Mouse (Mus musculus): ENCODE results near the gene Gm13277. TPM values are rescaled to one million over a fixed set of nuclear protein-coding genes. Genes with fewer than 3 reads are reported as not detected.
"Not testable (repeated sequence)": the region's sequence is repeated elsewhere in the genome, so short reads cannot be mapped to it uniquely, and the experiment has no call there.

Gm13277 gene
- polyA plus RNA-seq, 1 experiment = not detected

DNA sequence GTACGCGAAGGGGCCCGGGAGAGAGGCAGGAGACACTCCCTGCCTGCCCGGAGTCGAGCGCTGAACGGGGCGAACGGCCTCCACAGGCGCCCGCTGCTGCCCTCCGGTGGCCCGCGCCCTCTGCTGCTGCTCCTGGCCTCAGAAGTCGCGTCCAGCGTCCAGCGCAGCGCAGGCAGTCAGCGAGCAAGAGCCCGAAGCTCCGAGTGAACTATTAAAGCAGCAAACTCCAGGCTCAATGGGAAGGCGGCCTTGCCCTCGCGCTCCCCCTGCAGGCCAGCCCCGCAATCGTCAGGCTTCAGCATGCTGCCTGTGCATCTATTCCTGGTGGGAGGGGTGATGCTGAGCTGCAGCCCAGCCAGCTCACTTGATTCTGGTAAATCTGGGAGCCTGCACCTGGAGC lies 3.0 kb upstream of the Gm13277 start, which contains the start of gene Gm13276:
TSS of gene Gm13276 (plus strand) at position 301 of the 400 bp plus-strand sequence.
- DNase-seq (ENCODE audit: low read depth) = not testable (repeated sequence)

- DNase-seq (ENCODE audit: low read depth) = not testable (repeated sequence)
These were observed 2.8 kb downstream of the Gm13277 start, which contains the start of gene Gm13278 for GRCm38 (mm10) chr4:88791250-88791649. Gene Gm13278, plus strand, starts transcription at chr4:88791550.

DNA sequence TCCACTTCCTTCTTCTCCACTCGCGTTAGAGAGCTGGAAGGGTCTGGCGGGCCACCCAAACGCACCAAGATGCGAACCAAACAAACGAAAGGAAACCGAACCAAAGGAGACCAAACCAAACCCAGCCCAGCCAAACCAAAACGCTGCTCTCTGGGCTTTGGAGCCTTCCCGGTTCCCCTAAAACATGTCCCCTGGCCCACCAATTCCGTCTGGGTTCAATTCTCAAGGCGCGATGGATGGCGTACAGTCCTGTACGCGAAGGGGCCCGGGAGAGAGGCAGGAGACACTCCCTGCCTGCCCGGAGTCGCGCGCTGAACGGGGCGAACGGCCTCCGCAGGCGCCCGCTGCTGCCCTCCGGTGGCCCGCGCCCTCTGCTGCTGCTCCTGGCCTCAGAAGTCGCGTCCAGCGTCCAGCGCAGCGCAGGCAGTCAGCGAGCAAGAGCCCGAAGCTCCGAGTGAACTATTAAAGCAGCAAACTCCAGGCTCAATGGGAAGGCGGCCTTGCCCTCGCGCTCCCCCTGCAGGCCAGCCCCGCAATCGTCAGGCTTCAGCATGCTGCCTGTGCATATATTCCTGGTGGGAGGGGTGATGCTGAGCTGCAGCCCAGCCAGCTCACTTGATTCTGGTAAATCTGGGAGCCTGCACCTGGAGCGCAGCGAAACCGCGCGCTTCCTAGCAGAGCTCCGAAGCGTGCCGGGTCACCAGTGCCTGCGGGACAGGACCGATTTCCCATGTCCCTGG lies 5.7 kb downstream of the Gm13277 start, which contains the start of gene Gm13275:
TSS of gene Gm13275 (plus strand) at position 552 of the 740 bp plus-strand sequence.
- not testable (repeated sequence) for DNase-seq (ENCODE audit: low read depth)

DNA sequence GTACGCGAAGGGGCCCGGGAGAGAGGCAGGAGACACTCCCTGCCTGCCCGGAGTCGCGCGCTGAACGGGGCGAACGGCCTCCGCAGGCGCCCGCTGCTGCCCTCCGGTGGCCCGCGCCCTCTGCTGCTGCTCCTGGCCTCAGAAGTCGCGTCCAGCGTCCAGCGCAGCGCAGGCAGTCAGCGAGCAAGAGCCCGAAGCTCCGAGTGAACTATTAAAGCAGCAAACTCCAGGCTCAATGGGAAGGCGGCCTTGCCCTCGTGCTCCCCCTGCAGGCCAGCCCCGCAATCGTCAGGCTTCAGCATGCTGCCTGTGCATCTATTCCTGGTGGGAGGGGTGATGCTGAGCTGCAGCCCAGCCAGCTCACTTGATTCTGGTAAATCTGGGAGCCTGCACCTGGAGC lies 8.7 kb downstream of the Gm13277 start, which contains the start of gene Gm13279:
TSS of gene Gm13279 (plus strand) at position 301 of the 400 bp plus-strand sequence.
- DNase-seq (ENCODE audit: low read depth) = not testable (repeated sequence)

DNA sequence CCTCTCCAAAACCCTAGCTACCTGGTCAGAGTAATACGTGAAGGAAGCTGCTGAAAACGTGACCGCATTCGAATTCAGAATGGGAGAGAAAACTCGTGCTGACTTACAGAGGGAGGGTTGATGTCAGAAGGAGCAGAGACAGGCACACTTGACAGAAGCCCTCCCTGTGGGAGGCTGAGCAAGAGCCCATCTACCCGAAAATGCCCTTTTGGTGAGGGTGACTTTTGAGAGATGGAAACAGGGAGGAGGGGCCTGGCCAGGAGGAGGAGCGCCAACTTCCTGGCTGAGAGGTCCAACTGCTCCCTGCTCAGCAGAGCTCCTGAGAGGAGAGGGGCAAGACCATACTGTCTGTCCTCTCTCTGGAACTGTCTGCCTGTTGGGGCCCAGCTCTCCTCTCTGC lies 10.9 kb downstream of the Gm13277 start, which contains the start of gene Gm13285:
TSS of gene Gm13285 (plus strand) at position 301 of the 400 bp plus-strand sequence.
- DNase-seq (ENCODE audit: low read depth) = not testable (repeated sequence)

DNA sequence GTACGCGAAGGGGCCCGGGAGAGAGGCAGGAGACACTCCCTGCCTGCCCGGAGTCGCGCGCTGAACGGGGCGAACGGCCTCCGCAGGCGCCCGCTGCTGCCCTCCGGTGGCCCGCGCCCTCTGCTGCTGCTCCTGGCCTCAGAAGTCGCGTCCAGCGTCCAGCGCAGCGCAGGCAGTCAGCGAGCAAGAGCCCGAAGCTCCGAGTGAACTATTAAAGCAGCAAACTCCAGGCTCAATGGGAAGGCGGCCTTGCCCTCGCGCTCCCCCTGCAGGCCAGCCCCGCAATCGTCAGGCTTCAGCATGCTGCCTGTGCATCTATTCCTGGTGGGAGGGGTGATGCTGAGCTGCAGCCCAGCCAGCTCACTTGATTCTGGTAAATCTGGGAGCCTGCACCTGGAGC lies 14.5 kb downstream of the Gm13277 start, which contains the start of gene Gm13287:
TSS of gene Gm13287 (plus strand) at position 301 of the 400 bp plus-strand sequence.
- not testable (repeated sequence) for DNase-seq (ENCODE audit: low read depth)

- not testable (repeated sequence) for DNase-seq (ENCODE audit: low read depth)
These were observed 16.8 kb downstream of the Gm13277 start, which contains the start of gene Gm13288 for GRCm38 (mm10) chr4:88805231-88805630. Gene Gm13288, plus strand, starts transcription at chr4:88805531.

DNA sequence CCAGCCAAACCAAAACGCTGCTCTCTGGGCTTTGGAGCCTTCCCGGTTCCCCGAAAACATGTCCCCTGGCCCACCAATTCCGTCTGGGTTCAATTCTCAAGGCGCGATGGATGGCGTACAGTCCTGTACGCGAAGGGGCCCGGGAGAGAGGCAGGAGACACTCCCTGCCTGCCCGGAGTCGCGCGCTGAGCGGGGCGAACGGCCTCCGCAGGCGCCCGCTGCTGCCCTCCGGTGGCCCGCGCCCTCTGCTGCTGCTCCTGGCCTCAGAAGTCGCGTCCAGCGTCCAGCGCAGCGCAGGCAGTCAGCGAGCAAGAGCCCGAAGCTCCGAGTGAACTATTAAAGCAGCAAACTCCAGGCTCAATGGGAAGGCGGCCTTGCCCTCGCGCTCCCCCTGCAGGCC lies 17.3 kb downstream of the Gm13277 start:
- DNase-seq (ENCODE audit: low read depth) = not testable (repeated sequence)

DNA sequence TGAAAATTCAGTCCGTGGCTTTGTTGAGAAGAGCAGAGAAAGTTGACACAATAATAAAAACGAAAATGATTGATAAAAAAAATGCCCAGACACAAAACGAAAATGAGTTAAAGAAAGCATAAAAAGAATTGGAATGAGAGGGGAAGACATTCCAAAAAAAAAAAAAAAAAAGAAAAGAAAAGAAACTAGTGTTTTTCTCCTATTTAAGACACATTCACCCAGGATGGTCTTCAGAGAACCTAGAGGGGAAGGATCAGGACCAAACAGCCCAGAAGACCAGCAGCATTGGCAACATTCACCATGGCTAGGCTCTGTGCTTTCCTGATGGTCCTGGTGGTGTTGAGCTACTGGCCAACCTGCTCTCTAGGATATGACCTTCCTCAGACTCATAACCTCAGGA lies 27.5 kb downstream of the Gm13277 start, which contains the start of gene Ifna7:
TSS of gene Ifna7 (plus strand) at position 301 of the 400 bp plus-strand sequence.
- no peak for DNase-seq (ENCODE audit: low read depth)

GRCm38 (mm10) chr4:88819659-88820058 lies 31.2 kb downstream of the Gm13277 start, which contains the start of gene Ifna11:
Gene Ifna11, plus strand, starts transcription at chr4:88819959.
- no peak for DNase-seq (ENCODE audit: low read depth)

- DNase-seq (ENCODE audit: low read depth) = no peak
These were observed 34.6 kb downstream of the Gm13277 start for GRCm38 (mm10) chr4:88822995-88823394.

- DNase-seq (ENCODE audit: low read depth) = not testable (repeated sequence)
These were observed 38.7 kb downstream of the Gm13277 start, which contains the start of gene Ifna6 for GRCm38 (mm10) chr4:88827116-88827515. Gene Ifna6, plus strand, starts transcription at chr4:88827416.

GRCm38 (mm10) chr4:88830523-88830922 lies 42.1 kb downstream of the Gm13277 start:
- no peak for DNase-seq (ENCODE audit: low read depth)

DNA sequence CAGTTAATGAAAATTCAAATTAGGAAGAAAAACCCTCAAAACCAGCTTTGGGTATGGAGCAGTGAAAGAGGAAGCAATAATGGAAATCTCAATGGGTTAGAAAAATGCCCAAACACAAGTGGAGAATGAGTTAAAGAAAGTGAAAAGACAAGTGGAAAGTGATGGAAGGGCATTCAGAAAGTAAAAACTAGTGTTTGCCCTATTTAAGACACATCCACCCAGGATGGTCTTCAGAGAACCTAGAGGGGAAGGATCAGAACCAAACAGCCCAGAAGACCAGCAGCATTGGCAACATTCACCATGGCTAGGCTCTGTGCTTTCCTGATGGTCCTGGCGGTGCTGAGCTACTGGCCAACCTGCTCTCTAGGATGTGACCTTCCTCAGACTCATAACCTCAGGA lies 46.8 kb downstream of the Gm13277 start, which contains the start of gene Ifna5:
TSS of gene Ifna5 (plus strand) at position 301 of the 400 bp plus-strand sequence.
- not testable (repeated sequence) for DNase-seq (ENCODE audit: low read depth)

Other genes with a start within 250 kb of the Gm13277 start
- not detected in 2 replicates for gene Ifna15, start 230.4 kb upstream of the Gm13277 start, polyA plus RNA-seq (2012; rRNA removed)
- gene Ifna14, start 216.8 kb upstream of the Gm13277 start, polyA plus RNA-seq (2012; rRNA removed) = not detected in 2 replicates
- gene Ifna9, start 196.2 kb upstream of the Gm13277 start, polyA plus RNA-seq (2012; rRNA removed) = not detected in 2 replicates
- gene Ifna12, start 185.3 kb upstream of the Gm13277 start, polyA plus RNA-seq (2012; rRNA removed) = not detected in 2 replicates
- gene C87499, start 154.2 kb upstream of the Gm13277 start, polyA plus RNA-seq (2012; rRNA removed) = not detected in 2 replicates
- gene Ifna13, start 144.2 kb upstream of the Gm13277 start, polyA plus RNA-seq (2012; rRNA removed) = not detected in 2 replicates
- gene Ifna16, start 111.7 kb upstream of the Gm13277 start, polyA plus RNA-seq (2012; rRNA removed) = not detected in 2 replicates
- gene Ifna2, start 104.7 kb upstream of the Gm13277 start, polyA plus RNA-seq (2012; rRNA removed) = not detected in 2 replicates
- not detected in 2 replicates for gene Ifnab, start 97.3 kb upstream of the Gm13277 start, polyA plus RNA-seq (2012; rRNA removed)
- gene Gm26566, start 66.8 kb upstream of the Gm13277 start, polyA plus RNA-seq (2012; rRNA removed) = 0.84 and 0.86 TPM in 2 replicates
- gene Klhl9, start 66.2 kb upstream of the Gm13277 start, polyA plus RNA-seq (2012; rRNA removed) = 14.9 and 20.2 TPM in 2 replicates
- gene Gm13271, start 33.8 kb upstream of the Gm13277 start, polyA plus RNA-seq (2012; rRNA removed) = 0.35 TPM in 1 of 2 replicates, not detected in the other
- not detected in 2 replicates for gene Gm13283, start 28.5 kb upstream of the Gm13277 start, polyA plus RNA-seq (2012; rRNA removed)
- gene Gm13290, start 14.8 kb upstream of the Gm13277 start, polyA plus RNA-seq (2012; rRNA removed) = not detected in 2 replicates
- gene Gm13289, start 11.7 kb upstream of the Gm13277 start, polyA plus RNA-seq (2012; rRNA removed) = not detected in 2 replicates
- not detected in 2 replicates for gene Gm13272, start 8.8 kb upstream of the Gm13277 start, polyA plus RNA-seq (2012; rRNA removed)
- gene Ifnz, start 6.5 kb upstream of the Gm13277 start, polyA plus RNA-seq (2012; rRNA removed) = 0.07 TPM in 1 of 2 replicates, not detected in the other
- not detected in 2 replicates for gene Gm13276, start 2.9 kb upstream of the Gm13277 start, polyA plus RNA-seq (2012; rRNA removed)
- gene Gm13278, start 2.9 kb downstream of the Gm13277 start, polyA plus RNA-seq (2012; rRNA removed) = not detected in 2 replicates
- not detected in 2 replicates for gene Gm13275, start 5.9 kb downstream of the Gm13277 start, polyA plus RNA-seq (2012; rRNA removed)
- not detected in 2 replicates for gene Gm13279, start 8.8 kb downstream of the Gm13277 start, polyA plus RNA-seq (2012; rRNA removed)
- gene Gm13285, start 11.0 kb downstream of the Gm13277 start, polyA plus RNA-seq (2012; rRNA removed) = not detected in 2 replicates
- gene Gm13287, start 14.6 kb downstream of the Gm13277 start, polyA plus RNA-seq (2012; rRNA removed) = not detected in 2 replicates
- gene Gm13288, start 16.9 kb downstream of the Gm13277 start, polyA plus RNA-seq (2012; rRNA removed) = not detected in 2 replicates
- gene Ifna7, start 27.6 kb downstream of the Gm13277 start, polyA plus RNA-seq (2012; rRNA removed) = not detected in 2 replicates
- gene Ifna11, start 31.3 kb downstream of the Gm13277 start, polyA plus RNA-seq (2012; rRNA removed) = not detected in 2 replicates
- gene Ifna6, start 38.8 kb downstream of the Gm13277 start, polyA plus RNA-seq (2012; rRNA removed) = not detected in 2 replicates
- gene Ifna5, start 46.9 kb downstream of the Gm13277 start, polyA plus RNA-seq (2012; rRNA removed) = not detected in 2 replicates
- not detected in 2 replicates for gene Ifna4, start 53.2 kb downstream of the Gm13277 start, polyA plus RNA-seq (2012; rRNA removed)
- not detected in 2 replicates for gene Ifna1, start 61.5 kb downstream of the Gm13277 start, polyA plus RNA-seq (2012; rRNA removed)
- gene Ifne, start 91.6 kb downstream of the Gm13277 start, polyA plus RNA-seq (2012; rRNA removed) = not detected in 2 replicates